Mouse (Mus musculus) ES-E14 (cell line): ENCODE results near the gene Atp6v1e2. TPM values are rescaled to one million over a fixed set of nuclear protein-coding genes. Genes with fewer than 3 reads are reported as not detected.

Source experiments
- DNase-seq: peaks from one replicate; pipeline ENCODE4 v3.0.0-alpha.2; 2013; ENCODE audit warnings: low read depth, low spot score
- H3K27ac ChIP-seq: 2 replicates; pipeline ENCODE4 v1.5.1; 2012; ENCODE audit warnings: low read depth, mild to moderate bottlenecking, low read length, moderate library complexity, mixed read lengths; ENCODE audit not compliant: poor library complexity, insufficient read depth, severe bottlenecking
- H3K36me3 ChIP-seq: 2 replicates; pipeline ENCODE4 v1.6.1; 2012; ENCODE audit warnings: mild to moderate bottlenecking, low read length, moderate library complexity, mixed read lengths; ENCODE audit not compliant: control insufficient read depth, poor library complexity, insufficient read depth, severe bottlenecking
- H3K4me1 ChIP-seq, 2 experiments: fragments of 150-350 bp in 1 of 2; sonication (generic) in 1 of 2; 2 replicates each; pipeline ENCODE4 v1.6.1; 2012; ENCODE audit warnings: low read length in 2 of 2, mild to moderate bottlenecking in 1 of 2, mixed read lengths in 1 of 2; ENCODE audit not compliant: control insufficient read depth in 2 of 2, insufficient read depth in 2 of 2, poor library complexity in 1 of 2
- H3K4me3 ChIP-seq, 2 experiments: fragments of 150-350 bp in 1 of 2; sonication (generic) in 1 of 2; 2 replicates each; pipeline ENCODE4 v1.5.1; 2012; ENCODE audit warnings: low read length in 2 of 2, low read depth in 1 of 2, mild to moderate bottlenecking in 1 of 2, mixed read lengths in 1 of 2; ENCODE audit not compliant: insufficient read depth in 1 of 2, poor library complexity in 1 of 2, severe bottlenecking in 1 of 2
- H3K9ac ChIP-seq: 2 replicates; pipeline ENCODE4 v1.6.1; 2012; ENCODE audit warnings: low read depth, mild to moderate bottlenecking, low read length, mixed read lengths; ENCODE audit not compliant: poor library complexity, insufficient read depth, severe bottlenecking
- H3K9me3 ChIP-seq: fragments of 150-350 bp; sonication (generic); 2 replicates; pipeline ENCODE4 v1.6.1; 2012; ENCODE audit warnings: low read depth, mild to moderate bottlenecking, low read length; ENCODE audit not compliant: control insufficient read depth, insufficient read depth
- CHD2 ChIP-seq: IDR thresholded peaks from 2 replicates; pipeline ENCODE4 v1.6.1; 2014; ENCODE audit warnings: mild to moderate bottlenecking, low read depth, low read length, inconsistent platforms
- HCFC1 ChIP-seq: IDR thresholded peaks from 2 replicates; pipeline ENCODE4 v1.6.1; 2012; ENCODE audit warnings: low read length, inconsistent platforms, borderline replicate concordance; ENCODE audit not compliant: insufficient read depth
- MAFK ChIP-seq: IDR thresholded peaks from 2 replicates; pipeline ENCODE4 v1.6.1; 2014; ENCODE audit warnings: mild to moderate bottlenecking, low read depth, low read length, inconsistent platforms; ENCODE audit not compliant: insufficient read depth
- ZC3H11A ChIP-seq: IDR thresholded peaks from 2 replicates; pipeline ENCODE4 v1.6.1; 2012; ENCODE audit warnings: low read depth, mild to moderate bottlenecking, inconsistent platforms, low read length, borderline replicate concordance
- ZNF384 ChIP-seq: IDR thresholded peaks from 2 replicates; pipeline ENCODE4 v1.6.1; 2012; ENCODE audit warnings: low read depth, low read length, inconsistent platforms
- in situ Hi-C, 2 experiments: fragments of 600-800 bp; cut with MboI; formaldehyde crosslinking; loops; one replicate each; pipeline ENCODE4 v1.15.1; 2025; ENCODE audit warnings: low sequenced_read_pairs in 2 of 2, inconsistent platforms in 1 of 2; ENCODE audit not compliant: unreplicated experiment in 2 of 2
- total RNA-seq: library from RNA; depleted of rRNA; stranded (reverse); fragments of 300-350 nt; gene quantifications from 2 replicates; pipeline ENCODE4 v1.2.3, GENCODE M21; 2012

The Atp6v1e2 gene
- total RNA-seq, 1 experiment, result not detected

- Histone ChIP-seq H3K36me3 (peaks cover 8% of the 10 kb centered on the region; the same call in 1 of the 2 replicates), H3K9ac (no peak overlapping the region), H3K4me3 (no peak overlapping the region), H3K27ac (no peak overlapping the region), H3K4me1 (peaks cover 0 to 2% of the 10 kb centered on the region in 2 experiments; a peak in 1 of 4 replicates), H3K9me3 (no peaks in the 10 kb centered on the region)
- no peak for DNase-seq
- TF ChIP-seq ZC3H11A, result no peak
- no peak for TF ChIP-seq MAFK
- TF ChIP-seq HCFC1, result no peak
- in situ Hi-C loops, result no loop called here
Observed at GRCm38 (mm10) chr17:86971036-86971435, 23.3 kb upstream of the Atp6v1e2 start.

GRCm38 (mm10) chr17:86970026-86970750 is 22.5 kb upstream of the Atp6v1e2 start:
- in situ Hi-C loops, result no loop called here
- Histone ChIP-seq H3K27ac (no peak overlapping the region), H3K4me1 (no peaks in the 10 kb centered on the region), H3K9ac (no peak overlapping the region), H3K9me3 (no peaks in the 10 kb centered on the region), H3K36me3 (peaks cover 8% of the 10 kb centered on the region; the same call in 1 of the 2 replicates), H3K4me3 (no peak overlapping the region)
- no peak for TF ChIP-seq ZC3H11A
- no peak for TF ChIP-seq ZNF384
- TF ChIP-seq CHD2, result no peak
- no peak for TF ChIP-seq MAFK
- no peak for TF ChIP-seq HCFC1
- DNase-seq, result no peak

- DNase-seq, result no peak
- Histone ChIP-seq H3K9ac (no peak overlapping the region), H3K4me1 (peaks cover 0 to 5% of the 10 kb centered on the region in 2 experiments; a peak in 2 of 4 replicates), H3K9me3 (no peaks in the 10 kb centered on the region), H3K36me3 (peaks cover 8% of the 10 kb centered on the region; the same call in 1 of the 2 replicates), H3K27ac (no peak overlapping the region), H3K4me3 (no peak overlapping the region)
- in situ Hi-C loops, result no loop called here
- TF ChIP-seq MAFK (no peak), CHD2 (no peak), HCFC1 (no peak), ZC3H11A (no peak), ZNF384 (no peak)
Observed at GRCm38 (mm10) chr17:86969582-86969981, 21.9 kb upstream of the Atp6v1e2 start.

- Histone ChIP-seq H3K4me3 (no peak overlapping the region), H3K4me1 (peaks cover 0 to 7% of the 10 kb centered on the region in 2 experiments; a peak in 2 of 4 replicates), H3K36me3 (peaks cover 8% of the 10 kb centered on the region; the same call in 1 of the 2 replicates), H3K9ac (no peak overlapping the region), H3K9me3 (no peaks in the 10 kb centered on the region), H3K27ac (no peak overlapping the region)
- TF ChIP-seq HCFC1 (no peak), MAFK (no peak), ZNF384 (no peak), ZC3H11A (no peak), CHD2 (no peak)
- in situ Hi-C loops, result no loop called here
- DNase-seq, result no peak
Observed at GRCm38 (mm10) chr17:86968581-86968980, 20.9 kb upstream of the Atp6v1e2 start.
